Mouse (Mus musculus): ENCODE measurements around the gene Afg1l.

Afg1l gene

GRCm38 (mm10) chr10:42297109-42297508 lies 181.3 kb downstream of the Afg1l start:
- DNase-seq (ENCODE audit: low spot score): no peak

- DNase-seq (ENCODE audit: low spot score): no peak
Measured at GRCm38 (mm10) chr10:42296559-42296958, 181.8 kb downstream of the Afg1l start.

GRCm38 (mm10) chr10:42295028-42295427 lies 183.3 kb downstream of the Afg1l start:
- DNase-seq (ENCODE audit: low spot score): no peak

GRCm38 (mm10) chr10:42294392-42294791 lies 184.0 kb downstream of the Afg1l start:
- no peak for DNase-seq (ENCODE audit: low spot score)

GRCm38 (mm10) chr10:42293877-42294276 lies 184.5 kb downstream of the Afg1l start:
- no peak for DNase-seq (ENCODE audit: low spot score)

- no peak for DNase-seq (ENCODE audit: low spot score)
Measured at GRCm38 (mm10) chr10:42291360-42291759, 187.0 kb downstream of the Afg1l start.

- DNase-seq (ENCODE audit: low spot score): no peak
Measured at GRCm38 (mm10) chr10:42287666-42288065, 190.7 kb downstream of the Afg1l start.

GRCm38 (mm10) chr10:42278307-42278850 lies 200.0 kb downstream of the Afg1l start:
- no peak for DNase-seq (ENCODE audit: low spot score)

GRCm38 (mm10) chr10:42277476-42278306 lies 200.7 kb downstream of the Afg1l start:
- DNase-seq (ENCODE audit: low spot score): peak; percentile 91

GRCm38 (mm10) chr10:42276507-42277345 lies 201.6 kb downstream of the Afg1l start, which contains the start of gene Foxo3:
TSS of gene Foxo3 (minus strand) at chr10:42276755.
- peak; percentile 77 for DNase-seq (ENCODE audit: low spot score)

GRCm38 (mm10) chr10:42275871-42276501 lies 202.4 kb downstream of the Afg1l start:
- DNase-seq (ENCODE audit: low spot score): no peak

GRCm38 (mm10) chr10:42275401-42275870 lies 202.9 kb downstream of the Afg1l start:
- peak; percentile 45 for DNase-seq (ENCODE audit: low spot score)

- DNase-seq (ENCODE audit: low spot score): no peak
Measured at GRCm38 (mm10) chr10:42274712-42275400, 203.5 kb downstream of the Afg1l start.

- no peak for DNase-seq (ENCODE audit: low spot score)
Measured at GRCm38 (mm10) chr10:42273760-42274691, 204.3 kb downstream of the Afg1l start.

GRCm38 (mm10) chr10:42273403-42273759 lies 205.0 kb downstream of the Afg1l start:
- no peak for DNase-seq (ENCODE audit: low spot score)

GRCm38 (mm10) chr10:42271454-42272230 lies 206.7 kb downstream of the Afg1l start:
- no peak for DNase-seq (ENCODE audit: low spot score)

- DNase-seq (ENCODE audit: low spot score): no peak
Measured at GRCm38 (mm10) chr10:42270277-42271083, 207.9 kb downstream of the Afg1l start.

GRCm38 (mm10) chr10:42269281-42270025 lies 208.9 kb downstream of the Afg1l start:
- no peak for DNase-seq (ENCODE audit: low spot score)

Measured in ovary, postnatal 10 days (tissue).